Mouse (Mus musculus): ENCODE data around the gene Neb. TPM values are rescaled to one million over a fixed set of nuclear protein-coding genes. Genes with fewer than 3 reads are reported as not detected.

The Neb gene
- polyA plus RNA-seq, 1 experiment from 2014 or later: 3.3 TPM

- Histone ChIP-seq H3K9me3 (replicated peaks) (no peaks in the 10 kb centered on the region), H3K4me3 (no peak overlapping the region), H3K4me2 (replicated peaks) (no peak overlapping the region), H3K9ac (no peak overlapping the region), H3K36me3 (no peaks in the 10 kb centered on the region), H3K27me3 (no peaks in the 10 kb centered on the region), H3K27ac (no peak overlapping the region), H3K4me1 (no peaks in the 10 kb centered on the region)
- 80% methylated on average over 1 of the region's 1 CpGs for WGBS
- no peak for ATAC-seq (ENCODE audit: low FRiP score)
Measured at GRCm38 (mm10) chr2:52287436-52287835, 90.8 kb downstream of the Neb start.

- WGBS: 76% methylated on average over 6 of the region's 6 CpGs
- Histone ChIP-seq H3K4me2 (replicated peaks) (no peak overlapping the region), H3K4me1 (no peaks in the 10 kb centered on the region), H3K9ac (no peak overlapping the region), H3K36me3 (no peaks in the 10 kb centered on the region), H3K27me3 (no peaks in the 10 kb centered on the region), H3K4me3 (no peak overlapping the region), H3K27ac (no peak overlapping the region), H3K9me3 (replicated peaks) (no peaks in the 10 kb centered on the region)
- ATAC-seq (ENCODE audit: low FRiP score): no peak
Measured at GRCm38 (mm10) chr2:52286421-52286820, 91.9 kb downstream of the Neb start.

DNA sequence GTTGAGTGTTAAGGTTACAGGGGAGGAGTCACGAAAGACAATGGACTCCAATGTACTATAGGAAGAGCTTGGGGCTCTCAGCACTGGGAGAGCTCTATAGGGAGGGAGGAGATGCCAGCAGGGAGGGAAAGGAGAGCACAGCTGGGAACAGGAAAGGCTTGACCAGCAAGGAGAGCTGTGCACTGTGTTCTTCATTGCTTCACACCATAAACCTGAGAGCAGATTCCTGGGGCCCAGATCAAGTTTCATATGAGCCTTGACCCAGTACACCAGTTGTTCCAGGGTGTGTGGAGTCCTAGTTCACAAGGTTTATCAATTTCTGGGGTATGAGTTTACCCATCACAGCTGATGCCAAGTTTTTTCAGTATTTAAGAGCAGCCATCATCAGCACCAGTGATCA is 106.1 kb downstream of the Neb start:
- Histone ChIP-seq H3K36me3 (no peaks in the 10 kb centered on the region), H3K27ac (no peak overlapping the region), H3K9me3 (replicated peaks) (no peaks in the 10 kb centered on the region), H3K4me3 (no peak overlapping the region), H3K4me2 (replicated peaks) (no peak overlapping the region), H3K4me1 (no peaks in the 10 kb centered on the region), H3K27me3 (no peaks in the 10 kb centered on the region), H3K9ac (no peak overlapping the region)
- no peak for ATAC-seq (ENCODE audit: low FRiP score)
- WGBS: 25% methylated on average over 1 of the region's 1 CpGs

GRCm38 (mm10) chr2:52270911-52271310 is 107.4 kb downstream of the Neb start:
- H3K4me3 ChIP-seq: no peak overlapping the region
- H3K4me1 ChIP-seq: no peaks in the 10 kb centered on the region
- H3K36me3 ChIP-seq: no peaks in the 10 kb centered on the region
- H3K27me3 ChIP-seq: no peaks in the 10 kb centered on the region
- H3K4me2 ChIP-seq (replicated peaks): no peak overlapping the region
- 92% methylated on average over 8 of the region's 8 CpGs for WGBS
- H3K27ac ChIP-seq: no peak overlapping the region
- no peak overlapping the region for H3K9ac ChIP-seq
- no peak for ATAC-seq (ENCODE audit: low FRiP score)
- H3K9me3 ChIP-seq (replicated peaks): no peaks in the 10 kb centered on the region

- no peak for ATAC-seq (ENCODE audit: low FRiP score)
- WGBS: 51% methylated on average over 2 of the region's 2 CpGs
- Histone ChIP-seq H3K36me3 (no peaks in the 10 kb centered on the region), H3K4me1 (no peaks in the 10 kb centered on the region), H3K4me2 (replicated peaks) (no peak overlapping the region), H3K9ac (no peak overlapping the region), H3K27ac (no peak overlapping the region), H3K9me3 (replicated peaks) (no peaks in the 10 kb centered on the region), H3K4me3 (no peak overlapping the region), H3K27me3 (no peaks in the 10 kb centered on the region)
Measured at GRCm38 (mm10) chr2:52262149-52262548, 116.1 kb downstream of the Neb start.

- Histone ChIP-seq H3K4me2 (replicated peaks) (no peak overlapping the region), H3K27me3 (no peaks in the 10 kb centered on the region), H3K27ac (no peak overlapping the region), H3K9me3 (replicated peaks) (no peaks in the 10 kb centered on the region), H3K9ac (no peak overlapping the region), H3K4me3 (no peak overlapping the region), H3K4me1 (no peaks in the 10 kb centered on the region), H3K36me3 (no peaks in the 10 kb centered on the region)
- ATAC-seq (ENCODE audit: low FRiP score): no peak
- 63% methylated on average over 1 of the region's 1 CpGs for WGBS
Measured at GRCm38 (mm10) chr2:52252037-52252436, 126.2 kb downstream of the Neb start.

DNA sequence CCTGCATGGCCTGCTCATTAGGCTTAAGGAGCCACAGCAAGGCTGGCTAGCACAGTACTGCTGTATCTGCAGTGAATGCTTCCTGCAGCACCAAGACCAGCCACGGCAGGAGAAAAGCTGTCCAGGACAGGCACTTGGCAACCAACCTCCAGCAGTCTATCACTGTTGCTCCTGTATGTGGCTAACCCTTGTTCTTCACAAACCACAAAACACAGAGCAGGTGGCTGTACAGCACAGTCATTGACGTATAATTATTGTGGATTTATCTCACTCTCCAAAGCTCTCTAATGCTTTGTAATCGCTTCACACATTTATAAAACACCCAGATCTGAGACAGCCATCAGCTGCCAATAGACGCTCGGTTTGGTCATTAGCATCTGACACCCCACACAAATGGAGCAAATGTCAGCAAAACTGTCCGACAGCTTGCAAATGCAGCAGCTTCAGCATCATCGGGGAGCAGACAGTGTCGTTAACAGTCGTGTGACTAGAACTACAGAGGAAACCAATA is 129.9 kb downstream of the Neb start:
- no peaks in the 10 kb centered on the region for H3K9me3 ChIP-seq (replicated peaks)
- no peak overlapping the region for H3K4me3 ChIP-seq
- H3K27me3 ChIP-seq: no peaks in the 10 kb centered on the region
- 72% methylated on average over 9 of the region's 9 CpGs for WGBS
- no peak overlapping the region for H3K27ac ChIP-seq
- no peak overlapping the region for H3K4me2 ChIP-seq (replicated peaks)
- H3K9ac ChIP-seq: no peak overlapping the region
- H3K4me1 ChIP-seq: no peaks in the 10 kb centered on the region
- H3K36me3 ChIP-seq: no peaks in the 10 kb centered on the region
- 0 out of 2 replicates have a peak, but pooled peaks have one; percentile 29 for ATAC-seq (ENCODE audit: low FRiP score)

DNA sequence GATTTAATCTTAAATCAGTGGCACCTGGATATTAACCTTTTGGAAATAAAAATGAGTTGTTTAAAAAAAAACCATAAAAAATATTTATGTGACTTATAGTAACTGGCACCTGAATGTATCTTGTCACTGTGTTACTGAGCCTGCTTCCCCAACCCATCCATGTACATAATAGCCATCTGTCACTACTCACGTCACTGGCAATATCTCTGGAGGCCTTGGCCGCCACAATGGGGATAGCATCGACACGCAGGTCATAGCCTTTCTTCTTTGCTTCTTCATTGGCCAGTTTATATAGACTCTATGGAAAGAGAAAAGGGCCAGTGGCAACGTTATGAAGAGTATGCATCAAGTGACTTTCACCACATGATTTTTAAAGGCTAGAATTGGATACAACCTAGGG is 133.2 kb downstream of the Neb start:
- Histone ChIP-seq H3K4me2 (replicated peaks) (no peak overlapping the region), H3K36me3 (no peaks in the 10 kb centered on the region), H3K27me3 (no peaks in the 10 kb centered on the region), H3K9ac (no peak overlapping the region), H3K4me3 (no peak overlapping the region), H3K4me1 (no peaks in the 10 kb centered on the region), H3K27ac (no peak overlapping the region), H3K9me3 (replicated peaks) (no peaks in the 10 kb centered on the region)
- 80% methylated on average over 5 of the region's 5 CpGs for WGBS
- ATAC-seq (ENCODE audit: low FRiP score): no peak

DNA sequence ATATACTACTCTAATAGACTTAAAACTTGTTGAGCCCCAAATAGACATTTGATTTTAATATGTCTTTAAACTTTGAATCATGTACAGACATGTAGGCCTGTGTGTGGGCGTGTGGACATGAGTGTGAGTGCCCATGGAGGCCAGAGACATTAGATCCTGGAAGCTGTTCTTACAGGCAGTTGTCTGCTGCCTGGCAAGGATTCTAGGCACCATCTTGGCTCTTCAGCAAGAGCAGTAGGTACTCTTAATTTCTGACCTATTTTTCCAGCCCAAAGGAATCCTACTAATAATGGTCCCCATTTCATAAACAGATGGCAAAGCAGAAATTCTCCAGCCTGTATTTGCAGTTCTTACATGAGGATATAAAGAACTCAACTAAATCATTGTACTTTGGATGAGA is 135.6 kb downstream of the Neb start:
- H3K27me3 ChIP-seq: no peaks in the 10 kb centered on the region
- H3K27ac ChIP-seq: no peak overlapping the region
- no peak overlapping the region for H3K4me3 ChIP-seq
- no peaks in the 10 kb centered on the region for H3K36me3 ChIP-seq
- no peaks in the 10 kb centered on the region for H3K4me1 ChIP-seq
- 76% methylated on average over 1 of the region's 1 CpGs for WGBS
- H3K4me2 ChIP-seq (replicated peaks): no peak overlapping the region
- no peak for ATAC-seq (ENCODE audit: low FRiP score)
- H3K9me3 ChIP-seq (replicated peaks): no peaks in the 10 kb centered on the region
- no peak overlapping the region for H3K9ac ChIP-seq

DNA sequence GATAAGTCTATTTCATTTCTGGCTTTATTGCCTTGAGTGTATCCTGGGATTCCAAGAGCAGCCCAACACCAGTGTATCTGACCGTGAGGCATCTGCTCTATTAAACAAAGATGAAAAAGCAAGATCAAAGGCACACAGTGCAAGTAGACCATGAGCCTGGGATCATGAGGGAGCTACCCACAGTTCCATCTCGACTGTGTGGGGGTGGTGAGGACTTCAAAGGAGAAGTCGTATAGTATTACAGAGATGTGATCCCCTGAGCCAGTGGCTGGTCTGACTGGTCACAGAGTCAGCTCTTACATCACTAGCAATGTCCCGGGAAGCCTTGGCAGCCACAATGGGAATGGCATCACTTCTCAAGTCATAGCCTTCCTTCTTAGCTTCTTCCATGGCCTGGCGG is 140.4 kb downstream of the Neb start:
- no peaks in the 10 kb centered on the region for H3K9me3 ChIP-seq (replicated peaks)
- H3K4me3 ChIP-seq: no peak overlapping the region
- WGBS: 73% methylated on average over 5 of the region's 5 CpGs
- H3K4me1 ChIP-seq: no peaks in the 10 kb centered on the region
- H3K27ac ChIP-seq: no peak overlapping the region
- no peak overlapping the region for H3K9ac ChIP-seq
- no peaks in the 10 kb centered on the region for H3K27me3 ChIP-seq
- no peak overlapping the region for H3K4me2 ChIP-seq (replicated peaks)
- no peaks in the 10 kb centered on the region for H3K36me3 ChIP-seq
- no peak for ATAC-seq (ENCODE audit: low FRiP score)

GRCm38 (mm10) chr2:52227584-52227983 is 150.7 kb downstream of the Neb start:
- ATAC-seq (ENCODE audit: low FRiP score): no peak
- WGBS: 54% methylated on average over 3 of the region's 3 CpGs
- H3K4me1 ChIP-seq: no peaks in the 10 kb centered on the region

GRCm38 (mm10) chr2:52224366-52224765 is 153.9 kb downstream of the Neb start:
- ATAC-seq (ENCODE audit: low FRiP score): no peak
- no peaks in the 10 kb centered on the region for H3K9me3 ChIP-seq (replicated peaks)
- no peaks in the 10 kb centered on the region for H3K36me3 ChIP-seq
- H3K4me3 ChIP-seq: no peak overlapping the region
- no peaks in the 10 kb centered on the region for H3K27me3 ChIP-seq
- H3K27ac ChIP-seq: no peak overlapping the region
- H3K9ac ChIP-seq: no peak overlapping the region
- WGBS: 74% methylated on average over 5 of the region's 5 CpGs
- no peak overlapping the region for H3K4me2 ChIP-seq (replicated peaks)
- H3K4me1 ChIP-seq: no peaks in the 10 kb centered on the region

More at GRCm38 (mm10) chr2:52227584-52227983, 150.7 kb downstream of the Neb start:
- H3K4me2 ChIP-seq (replicated peaks): no peak overlapping the region
- H3K9ac ChIP-seq: no peak overlapping the region
- no peak overlapping the region for H3K4me3 ChIP-seq
- no peaks in the 10 kb centered on the region for H3K36me3 ChIP-seq
- H3K9me3 ChIP-seq (replicated peaks): no peaks in the 10 kb centered on the region
- no peak overlapping the region for H3K27ac ChIP-seq
- H3K27me3 ChIP-seq: no peaks in the 10 kb centered on the region

GRCm38 (mm10) chr2:52220074-52220473 is 158.2 kb downstream of the Neb start:
- no peak overlapping the region for H3K4me3 ChIP-seq
- H3K4me1 ChIP-seq: no peaks in the 10 kb centered on the region
- 50% methylated on average over 8 of the region's 8 CpGs for WGBS
- H3K36me3 ChIP-seq: no peaks in the 10 kb centered on the region
- H3K27ac ChIP-seq: no peak overlapping the region
- H3K27me3 ChIP-seq: no peaks in the 10 kb centered on the region
- no peaks in the 10 kb centered on the region for H3K9me3 ChIP-seq (replicated peaks)
- no peak overlapping the region for H3K9ac ChIP-seq
- H3K4me2 ChIP-seq (replicated peaks): no peak overlapping the region
- ATAC-seq (ENCODE audit: low FRiP score): no peak
